Mouse (Mus musculus) heart, embryonic 13.5 days (tissue): ENCODE results near the gene Aqp8. TPM values are rescaled to one million over a fixed set of nuclear protein-coding genes. Genes with fewer than 3 reads are reported as not detected.

Experiments
- ATAC-seq: fragments of 200-750 bp; cut with Nextera tagmentation; 2 replicates; pipeline ENCODE4 v1.8.0; 2017; ENCODE audit warnings: moderate TSS enrichment; ENCODE audit not compliant: insufficient number of reproducible peaks, low FRiP score, low TSS enrichment; ENCODE audit errors: extremely low read depth
- H3K27ac ChIP-seq: fragments of 300-500 bp; sonication (generic); replicated peaks from 2 replicates; pipeline ENCODE4 v1.5.1; 2015; ENCODE audit warnings: moderate library complexity, mild to moderate bottlenecking, inconsistent platforms
- H3K27me3 ChIP-seq: fragments of 300-500 bp; sonication (generic); replicated peaks from 2 replicates; pipeline ENCODE4 v1.6.1; 2015; ENCODE audit warnings: mild to moderate bottlenecking, inconsistent platforms
- H3K36me3 ChIP-seq: fragments of 300-500 bp; sonication (generic); 2 replicates; pipeline ENCODE4 v1.6.1; 2015; ENCODE audit warnings: mild to moderate bottlenecking, inconsistent platforms
- H3K4me1 ChIP-seq: fragments of 300-500 bp; sonication (generic); 2 replicates; pipeline ENCODE4 v1.6.1; 2015; ENCODE audit warnings: inconsistent platforms
- H3K4me2 ChIP-seq: fragments of 300-500 bp; sonication (generic); 2 replicates; pipeline ENCODE4 v1.6.1; 2015; ENCODE audit warnings: inconsistent platforms, mild to moderate bottlenecking, moderate library complexity
- H3K4me3 ChIP-seq: fragments of 300-500 bp; sonication (generic); 2 replicates; pipeline ENCODE4 v1.5.1; 2015; ENCODE audit warnings: moderate library complexity, mild to moderate bottlenecking, inconsistent platforms
- H3K9ac ChIP-seq: fragments of 300-500 bp; sonication (generic); 2 replicates; pipeline ENCODE4 v1.6.1; 2015; ENCODE audit warnings: inconsistent platforms, mild to moderate bottlenecking, moderate library complexity
- H3K9me3 ChIP-seq: fragments of 300-500 bp; sonication (generic); 2 replicates; pipeline ENCODE4 v1.6.1; 2016; ENCODE audit warnings: inconsistent platforms
- WGBS: fragments of 180-500 bp; shearing (Covaris S2); methylation state at CpG from one replicate; pipeline ENCODE4 v1.1.7; 2015; ENCODE audit warnings: mixed read lengths; 5-methylcytosine and 5-hydroxymethylcytosine counted together
- polyA plus RNA-seq: library from polyadenylated mRNA; unstranded; fragments of >200 nt; fragmentation: Nextera tagmentation; extraction: Ambion mirVana; gene quantifications from 2 replicates; pipeline ENCODE4 v1.2.1, GENCODE M21; 2015

Aqp8 gene
- polyA plus RNA-seq, 1 experiment from 2014 or later = 3.4 TPM

- no peaks in the 10 kb centered on the region for H3K9me3 ChIP-seq
- H3K9ac ChIP-seq = peak overlapping the region; percentile 85
- peak overlapping the region; percentile 75 for H3K4me3 ChIP-seq
- WGBS = 42% methylated on average over 19 of the region's 19 CpGs
- H3K27ac ChIP-seq = no peak overlapping the region
- H3K27me3 ChIP-seq = no peaks in the 10 kb centered on the region
- H3K4me2 ChIP-seq = peak overlapping the region; percentile 95
- peaks cover 7% of the 10 kb centered on the region for H3K36me3 ChIP-seq
- no peak for ATAC-seq
- H3K4me1 ChIP-seq = peaks cover 18% of the 10 kb centered on the region
Observed at GRCm38 (mm10) chr7:123499481-123500238, 37.6 kb downstream of the Aqp8 start.

DNA sequence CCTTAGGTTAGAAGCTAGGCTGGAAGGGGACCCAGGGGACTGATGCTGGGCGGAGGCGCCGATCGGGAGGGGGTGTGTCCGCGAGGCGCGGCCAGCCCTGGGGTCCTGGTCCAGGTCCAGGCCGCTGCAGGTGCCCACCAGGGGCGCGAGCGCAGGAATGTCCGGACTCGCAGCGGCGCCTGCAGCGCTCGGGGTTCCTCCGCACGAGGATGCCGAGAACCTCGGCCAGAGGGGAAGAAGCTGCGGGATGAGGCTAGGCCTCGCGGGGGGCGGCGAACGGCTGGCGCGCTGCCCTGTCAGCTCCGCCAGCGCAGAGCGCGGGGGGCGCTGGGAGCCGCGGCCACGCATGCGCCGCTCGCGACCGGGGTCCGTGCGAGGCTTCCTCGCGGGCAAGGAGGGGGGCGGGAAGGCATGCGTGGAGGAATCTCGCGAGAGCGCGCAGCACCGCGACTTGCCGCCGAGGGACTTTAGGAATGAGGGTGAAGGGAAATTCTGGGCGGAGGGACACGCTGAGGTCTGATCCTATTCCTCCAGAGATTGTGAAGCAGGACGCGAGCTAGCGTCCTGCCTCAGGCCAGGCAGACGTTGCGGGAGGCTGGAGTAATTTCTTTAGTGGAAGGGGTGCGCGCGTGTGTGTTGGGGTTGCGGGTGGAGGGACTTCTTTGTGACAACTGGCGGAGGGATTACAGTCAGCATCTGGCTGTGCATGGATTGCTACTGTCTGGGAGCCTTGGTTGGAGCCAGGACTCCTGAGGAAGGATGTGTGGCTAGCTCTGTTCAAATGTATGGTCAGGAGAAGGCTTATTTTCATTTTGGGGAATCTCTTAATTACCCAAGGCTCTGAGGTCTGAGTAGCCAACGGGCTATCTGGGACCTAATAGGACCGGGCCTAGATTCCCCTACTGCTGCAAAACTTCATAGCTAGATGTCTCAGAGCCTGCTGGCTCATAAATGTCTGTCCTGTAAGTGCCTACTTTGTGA lies 38.4 kb downstream of the Aqp8 start, which contains the start of gene Zkscan2:
Gene Zkscan2 (minus strand): TSS at position 211 of the 981 bp plus-strand sequence.
- WGBS = 2% methylated on average over 71 of the region's 71 CpGs
- Histone ChIP-seq H3K27ac (peak within 1 kb of the TSS; percentile 25; the same call in 1 of the 2 replicates), H3K9me3 (no peaks in the 10 kb centered on the region), H3K9ac (peak within 1 kb of the TSS; percentile 85), H3K4me1 (peaks cover 18% of the 10 kb centered on the region), H3K4me2 (peak within 1 kb of the TSS; percentile 95), H3K36me3 (peaks cover 3% of the 10 kb centered on the region; the same call in 1 of the 2 replicates), H3K4me3 (peak within 1 kb of the TSS; percentile 75), H3K27me3 (no peaks in the 10 kb centered on the region)
- ATAC-seq = peak; percentile 69; the same call in 1 of the 2 replicates

DNA sequence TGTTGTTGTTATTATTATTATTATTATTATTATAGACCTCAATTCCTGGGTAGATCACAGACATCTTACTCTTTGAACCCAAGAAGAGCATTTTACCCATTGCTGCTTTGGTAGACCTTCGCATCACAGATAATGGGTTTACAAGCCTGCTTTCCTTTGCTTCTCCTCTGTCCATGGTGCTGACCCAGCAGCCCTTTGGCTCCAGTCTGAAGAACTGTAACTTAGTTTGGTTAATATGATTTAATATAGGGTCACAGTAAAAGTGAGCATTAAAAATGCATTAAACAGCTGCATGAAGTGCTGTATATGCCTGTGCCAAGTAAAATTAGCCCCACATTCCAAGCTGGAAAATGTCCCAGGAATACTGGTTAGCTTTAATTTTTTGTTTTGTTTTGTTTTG lies 41.3 kb downstream of the Aqp8 start:
- Histone ChIP-seq H3K4me2 (no peak overlapping the region), H3K27me3 (no peaks in the 10 kb centered on the region), H3K9me3 (peaks cover 17% of the 10 kb centered on the region; the same call in 1 of the 2 replicates), H3K4me1 (peaks cover 18% of the 10 kb centered on the region), H3K36me3 (no peaks in the 10 kb centered on the region), H3K4me3 (no peak overlapping the region), H3K9ac (no peak overlapping the region), H3K27ac (no peak overlapping the region)
- 6% methylated on average over 1 of the region's 1 CpGs for WGBS
- no peak for ATAC-seq

DNA sequence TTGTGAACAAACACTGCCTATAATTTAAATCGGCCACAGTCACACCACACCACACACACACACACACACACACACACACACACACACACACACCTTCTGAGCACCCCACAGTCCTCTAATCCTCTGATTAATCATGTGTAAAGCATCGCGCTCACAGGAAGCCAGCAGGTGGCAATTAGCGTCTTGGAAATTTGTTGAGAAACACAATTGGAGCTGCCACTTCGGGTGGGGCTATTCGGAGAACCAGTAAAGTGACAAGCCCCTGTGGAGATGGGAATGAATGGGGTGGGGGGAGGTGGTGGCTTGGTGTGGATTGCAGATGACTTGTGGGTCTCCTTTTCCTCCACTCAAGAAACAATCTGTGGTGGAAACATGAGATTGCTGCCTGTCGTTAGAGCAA lies 45.9 kb downstream of the Aqp8 start:
- Histone ChIP-seq H3K4me1 (no peaks in the 10 kb centered on the region), H3K36me3 (no peaks in the 10 kb centered on the region), H3K9me3 (peaks cover 17% of the 10 kb centered on the region; the same call in 1 of the 2 replicates), H3K27me3 (no peaks in the 10 kb centered on the region), H3K4me2 (no peak overlapping the region), H3K4me3 (no peak overlapping the region), H3K27ac (no peak overlapping the region), H3K9ac (no peak overlapping the region)
- no peak for ATAC-seq
- WGBS = 69% methylated on average over 7 of the region's 7 CpGs

Other genes starting within 250 kb of the Aqp8 start
- gene Slc5a11, start 247.5 kb upstream of the Aqp8 start, polyA plus RNA-seq = 0.08 and 0.28 TPM in 2 replicates
- 36.7 and 37.3 TPM in 2 replicates for gene Lcmt1, start 92.5 kb upstream of the Aqp8 start, polyA plus RNA-seq
- 16.3 and 17.5 TPM in 2 replicates for gene Arhgap17, start 92.4 kb upstream of the Aqp8 start, polyA plus RNA-seq
- gene Zkscan2, start 38.2 kb downstream of the Aqp8 start, polyA plus RNA-seq = 1.7 and 1.8 TPM in 2 replicates